Mouse (Mus musculus) CH12.LX (cell line): ENCODE data around the gene Mcm9. TPM values are rescaled to one million over a fixed set of nuclear protein-coding genes. Genes with fewer than 3 reads are reported as not detected.

Source experiments
- DNase-seq: peaks from one replicate; pipeline ENCODE4 v3.0.0-alpha.2; 2013; ENCODE audit errors: extremely low read depth
- H3K27ac ChIP-seq: 2 replicates; pipeline ENCODE4 v1.5.1; 2012; ENCODE audit warnings: low read depth, mild to moderate bottlenecking, control low read depth, moderate library complexity; ENCODE audit not compliant: insufficient read depth
- H3K27me3 ChIP-seq: replicated peaks from 2 replicates; pipeline ENCODE3; 2012; ENCODE audit warnings: inconsistent platforms
- H3K36me3 ChIP-seq, 2 experiments: replicated peaks in 1 of 2; 2 replicates each; pipeline versions ENCODE3 to v1.6.1; 2012; ENCODE audit warnings: inconsistent platforms in 1 of 2, low read length in 1 of 2, mild to moderate bottlenecking in 1 of 2, mixed read lengths in 1 of 2, moderate library complexity in 1 of 2; ENCODE audit not compliant: control insufficient read depth in 1 of 2, insufficient read depth in 1 of 2
- H3K4me1 ChIP-seq, 2 experiments: 2 replicates each; pipeline ENCODE4 v1.6.1; 2012; ENCODE audit warnings: inconsistent platforms in 1 of 2, moderate library complexity in 1 of 2; ENCODE audit not compliant: insufficient read depth in 2 of 2, control insufficient read depth in 1 of 2
- H3K4me2 ChIP-seq: 2 replicates; pipeline ENCODE4 v1.6.1; 2012; ENCODE audit warnings: low read depth, mild to moderate bottlenecking, control low read depth; ENCODE audit not compliant: poor library complexity, insufficient read depth, severe bottlenecking
- H3K4me3 ChIP-seq, 3 experiments: fragments of 150-350 bp in 1 of 3; sonication (generic) in 1 of 3; replicated peaks in 1 of 3; 2 replicates each; pipeline versions ENCODE3 to v1.5.1; 2011 to 2012; ENCODE audit warnings: low read depth in 2 of 3, low read length in 2 of 3, mild to moderate bottlenecking in 2 of 3, moderate library complexity in 2 of 3, control low read depth in 1 of 3, improper control_type of control experiment in 1 of 3, inconsistent platforms in 1 of 3, mixed read lengths in 1 of 3; ENCODE audit not compliant: poor library complexity in 1 of 3
- H3K79me2 ChIP-seq: replicated peaks from 2 replicates; pipeline ENCODE4 v1.6.1; 2012; ENCODE audit warnings: mild to moderate bottlenecking, moderate library complexity; ENCODE audit not compliant: control insufficient read depth, poor library complexity, insufficient read depth, severe bottlenecking; ENCODE audit errors: extremely low read depth
- H3K9ac ChIP-seq: 2 replicates; pipeline ENCODE4 v1.6.1; 2012; ENCODE audit warnings: low read depth, mild to moderate bottlenecking, control low read depth, moderate library complexity; ENCODE audit not compliant: insufficient read depth
- H3K9me3 ChIP-seq: replicated peaks from 2 replicates; pipeline ENCODE3; 2012; ENCODE audit warnings: low read length, inconsistent platforms, mixed read lengths
- BHLHE40 ChIP-seq: IDR thresholded peaks from 2 replicates; pipeline ENCODE4 v1.6.1; 2011; ENCODE audit warnings: mild to moderate bottlenecking, low read depth, low read length, improper control_type of control experiment
- CTCF ChIP-seq, 2 experiments: IDR thresholded peaks in 1 of 2; conservative IDR thresholded peaks in 1 of 2; 2 replicates each; pipeline ENCODE4 v1.5.1; 2011 to 2012; ENCODE audit warnings: low read depth in 2 of 2, low read length in 2 of 2, improper control_type of control experiment in 1 of 2, inconsistent platforms in 1 of 2, mild to moderate bottlenecking in 1 of 2, moderate library complexity in 1 of 2
- E2F4 ChIP-seq: IDR thresholded peaks from 2 replicates; pipeline ENCODE4 v1.6.1; 2011; ENCODE audit warnings: low read depth, low read length, improper control_type of control experiment; ENCODE audit not compliant: insufficient replicate concordance
- ELF1 ChIP-seq: IDR thresholded peaks from 2 replicates; pipeline ENCODE4 v1.6.1; 2014; ENCODE audit warnings: low read depth, mild to moderate bottlenecking, inconsistent platforms, low read length, improper control_type of control experiment
- ETS1 ChIP-seq: conservative IDR thresholded peaks from 2 replicates; pipeline ENCODE4 v1.6.1; 2012; ENCODE audit warnings: low read depth, mild to moderate bottlenecking, inconsistent platforms, low read length, improper control_type of control experiment, moderate library complexity
- GABPA ChIP-seq: IDR thresholded peaks from 2 replicates; pipeline ENCODE4 v1.6.1; 2012; ENCODE audit warnings: low read depth, low read length, improper control_type of control experiment, inconsistent platforms; ENCODE audit not compliant: insufficient replicate concordance
- HCFC1 ChIP-seq: IDR thresholded peaks from 2 replicates; pipeline ENCODE4 v1.6.1; 2012; ENCODE audit warnings: low read depth, mild to moderate bottlenecking, inconsistent platforms, low read length, improper control_type of control experiment
- IRF4 ChIP-seq: IDR thresholded peaks from 2 replicates; pipeline ENCODE4 v1.6.1; 2014; ENCODE audit warnings: low read depth, mild to moderate bottlenecking, inconsistent platforms, low read length, improper control_type of control experiment
- JUN ChIP-seq: IDR thresholded peaks from 2 replicates; pipeline ENCODE4 v1.6.1; 2011; ENCODE audit warnings: low read depth, mild to moderate bottlenecking, low read length, improper control_type of control experiment, moderate library complexity; ENCODE audit not compliant: insufficient read depth
- JUND ChIP-seq: conservative IDR thresholded peaks from 2 replicates; pipeline ENCODE4 v1.6.1; 2011; ENCODE audit warnings: low read depth, low read length, improper control_type of control experiment
- MAFK ChIP-seq: IDR thresholded peaks from 2 replicates; pipeline ENCODE4 v1.6.1; 2011; ENCODE audit warnings: low read length, improper control_type of control experiment; ENCODE audit not compliant: insufficient replicate concordance
- MAX ChIP-seq: IDR thresholded peaks from 2 replicates; pipeline ENCODE4 v1.6.1; 2011; ENCODE audit warnings: low read length, improper control_type of control experiment
- MAZ ChIP-seq: IDR thresholded peaks from 2 replicates; pipeline ENCODE4 v1.6.1; 2012; ENCODE audit warnings: low read depth, mild to moderate bottlenecking, inconsistent platforms, low read length, improper control_type of control experiment, moderate library complexity
- MXI1 ChIP-seq: IDR thresholded peaks from 2 replicates; pipeline ENCODE4 v1.6.1; 2011; ENCODE audit warnings: mild to moderate bottlenecking, low read depth, low read length, improper control_type of control experiment
- MYC ChIP-seq: IDR thresholded peaks from 2 replicates; pipeline ENCODE4 v1.6.1; 2011; ENCODE audit warnings: low read depth, mild to moderate bottlenecking, improper control_type of control experiment, low read length
- NELFE ChIP-seq: IDR thresholded peaks from 2 replicates; pipeline ENCODE4 v1.6.1; 2011; ENCODE audit warnings: low read depth, low read length, improper control_type of control experiment
- NRF1 ChIP-seq: IDR thresholded peaks from 2 replicates; pipeline ENCODE4 v1.6.1; 2014; ENCODE audit warnings: low read depth, mild to moderate bottlenecking, inconsistent platforms, low read length, improper control_type of control experiment, moderate library complexity
- PAX5 ChIP-seq: IDR thresholded peaks from 2 replicates; pipeline ENCODE4 v1.6.1; 2012; ENCODE audit warnings: low read length, inconsistent platforms, mixed read lengths
- POLR2A ChIP-seq: IDR thresholded peaks from 2 replicates; pipeline ENCODE4 v1.6.1; 2011; ENCODE audit warnings: low read depth, mild to moderate bottlenecking, improper control_type of control experiment, low read length
- POLR2AphosphoS2 ChIP-seq: IDR thresholded peaks from 2 replicates; pipeline ENCODE4 v1.6.1; 2011; ENCODE audit warnings: low read depth, low read length, improper control_type of control experiment
- RAD21 ChIP-seq: IDR thresholded peaks from 2 replicates; pipeline ENCODE4 v1.6.1; 2011; ENCODE audit warnings: low read depth, mild to moderate bottlenecking, low read length, improper control_type of control experiment, moderate library complexity
- RCOR1 ChIP-seq: conservative IDR thresholded peaks from 2 replicates; pipeline ENCODE4 v1.6.1; 2012; ENCODE audit warnings: low read depth, mild to moderate bottlenecking, inconsistent platforms, low read length, improper control_type of control experiment
- SMC3 ChIP-seq: IDR thresholded peaks from 2 replicates; pipeline ENCODE4 v1.6.1; 2011; ENCODE audit warnings: low read depth, low read length, improper control_type of control experiment
- TBP ChIP-seq: conservative IDR thresholded peaks from 2 replicates; pipeline ENCODE4 v1.6.1; 2011; ENCODE audit warnings: low read depth, low read length, improper control_type of control experiment
- TCF12 ChIP-seq: IDR thresholded peaks from 2 replicates; pipeline ENCODE4 v1.6.1; 2014; ENCODE audit warnings: low read depth, mild to moderate bottlenecking, inconsistent platforms, low read length, improper control_type of control experiment
- UBTF ChIP-seq: IDR thresholded peaks from 2 replicates; pipeline ENCODE4 v1.6.1; 2012; ENCODE audit warnings: low read depth, mild to moderate bottlenecking, inconsistent platforms, low read length, improper control_type of control experiment, moderate library complexity
- USF1 ChIP-seq: IDR thresholded peaks from 2 replicates; pipeline ENCODE4 v1.6.1; 2014; ENCODE audit warnings: low read depth, mild to moderate bottlenecking, inconsistent platforms, low read length, improper control_type of control experiment
- USF2 ChIP-seq: conservative IDR thresholded peaks from 2 replicates; pipeline ENCODE4 v1.6.1; 2011; ENCODE audit warnings: low read depth, low read length, improper control_type of control experiment
- ZC3H11A ChIP-seq: IDR thresholded peaks from 2 replicates; pipeline ENCODE4 v1.6.1; 2012; ENCODE audit warnings: low read depth, mild to moderate bottlenecking, inconsistent platforms, low read length, improper control_type of control experiment
- ZKSCAN1 ChIP-seq: IDR thresholded peaks from 2 replicates; pipeline ENCODE4 v1.6.1; 2012; ENCODE audit warnings: low read depth, inconsistent platforms, low read length, improper control_type of control experiment, borderline replicate concordance
- dilution Hi-C: fragments of 300-500 bp; cut with MboI; formaldehyde crosslinking; loops from 2 replicates; pipeline ENCODE4 v1.14.3; 2020; ENCODE audit warnings: low sequenced_read_pairs; ENCODE audit not compliant: extremely low pct_unique_long_range_greater_than_20kb, extremely low pct_ligation_motif_present
- in situ Hi-C: fragments of 300-500 bp; cut with MboI; formaldehyde crosslinking; loops from 3 replicates; pipeline ENCODE4 v1.14.3; 2019; ENCODE audit warnings: low sequenced_read_pairs, low pct_ligation_motif_present, low pct_unique_long_range_greater_than_20kb, mixed read lengths
- polyA plus RNA-seq: library from polyadenylated mRNA; unstranded; fragments of >175 nt; gene quantifications from 2 replicates; pipeline ENCODE4 v1.2.1, GENCODE M21; 2012; ENCODE audit warnings: low read depth; ENCODE audit not compliant: insufficient read length
- total RNA-seq, 2 experiments: library from RNA; depleted of rRNA; stranded (reverse); fragments of 300-350 nt in 1 of 2; fragments of >200 nt in 1 of 2; gene quantifications; 2 replicates each; pipeline ENCODE4 v1.2.3; 2012 to 2014

Gene Mcm9
- total and polyA plus RNA-seq, 3 experiments = 6.7 to 15.9 (median 9.7) TPM

- Histone ChIP-seq H3K79me2 (peaks cover 41% of the 10 kb centered on the region), H3K27ac (peak overlapping the region; percentile 88), H3K4me2 (no peak overlapping the region), H3K27me3 (no peaks in the 10 kb centered on the region), H3K9ac (peak overlapping the region; percentile 95), H3K4me1 (peaks cover 6 to 41% of the 10 kb centered on the region in 2 experiments)
- DNase-seq = no peak
- in situ Hi-C loops = no loop called here
- no peak for TF ChIP-seq ZKSCAN1
- peak; percentile 77 for TF ChIP-seq UBTF
- 0 out of 2 replicates have a peak, but pooled peaks have one; percentile 32 for TF ChIP-seq MXI1
- TF ChIP-seq TCF12 = peak; percentile 36; the same call in 1 of the 2 replicates
- TF ChIP-seq, all 38 proteins: peak for 3
- dilution Hi-C loops = no loop called here
- Histone ChIP-seq H3K9me3 (no peaks in the 10 kb centered on the region), H3K4me3 (peak overlapping the region; percentile 77 to 89 (median 83)), H3K36me3 (peaks cover 7 to 19% of the 10 kb centered on the region in 2 experiments)
These were observed 32.9 kb downstream of the Mcm9 start for GRCm38 (mm10) chr10:53597121-53597881.

GRCm38 (mm10) chr10:53596677-53597120 lies 33.5 kb downstream of the Mcm9 start, which contains the start of gene Asf1a:
Gene Asf1a (plus strand): TSS chr10:53596757.
- Histone ChIP-seq H3K36me3 (peaks cover 7 to 13% of the 10 kb centered on the region in 2 experiments), H3K4me1 (peaks cover 6 to 39% of the 10 kb centered on the region in 2 experiments), H3K27me3 (no peaks in the 10 kb centered on the region), H3K9me3 (no peaks in the 10 kb centered on the region), H3K4me2 (peak within 1 kb of the TSS; percentile 68), H3K79me2 (peaks cover 38% of the 10 kb centered on the region), H3K4me3 (peak within 1 kb of the TSS; percentile 77 to 89 (median 83)), H3K9ac (peak within 1 kb of the TSS; percentile 95), H3K27ac (peak within 1 kb of the TSS; percentile 88)
- in situ Hi-C loops (no loop called here), dilution Hi-C loops (no loop called here)
- DNase-seq = peak; percentile 95
- TF ChIP-seq SMC3 (peak; percentile 18; the same call in 1 of the 2 replicates), MAX (no peak), NRF1 (no peak; the same call in none of the 2 replicates), IRF4 (peak; percentile 47; the same call in 1 of the 2 replicates), RCOR1 (no peak), POLR2A (peak; percentile 81), HCFC1 (peak; percentile 78), MYC (no peak), ELF1 (peak; percentile 44), UBTF (0 out of 2 replicates have a peak, but pooled peaks have one; percentile 43), JUN (no peak), JUND (no peak), BHLHE40 (no peak), USF1 (no peak), POLR2AphosphoS2 (peak; percentile 51; the same call in 1 of the 2 replicates), TCF12 (peak; percentile 84), ZC3H11A (no peak), RAD21 (no peak; the same call in none of the 2 replicates), ETS1 (no peak), MAZ (peak; percentile 31; the same call in 1 of the 2 replicates), GABPA (peak; percentile 57), E2F4 (no peak), PAX5 (no peak), MAFK (no peak), TBP (peak; percentile 69; the same call in 1 of the 2 replicates), NELFE (peak; percentile 77), CTCF (conservative IDR thresholded peaks at IDR 0.05 in 1 of 2, IDR thresholded peaks at IDR 0.05 in 1 of 2; ENCODE audit: low read depth in 2 of 2, low read length in 2 of 2) (peak in 1 of 2 experiments; percentile 77; a peak in 2 of 4 replicates), USF2 (no peak)
